Mouse (Mus musculus): ENCODE measurements at regions not wholly inside any gene's neighbourhood (a gene's known extent, or its start where the extent isn't known, plus 50 kb on each side); places are given as distances from the start of the nearest gene placed in this dataset.

GRCm38 (mm10) chr4:125266212-125266611 lies 138.6 kb upstream of the Zc3h12a start:
- DNase-seq (ENCODE audit: low spot score) (no peak), ATAC-seq (ENCODE audit: low read depth) (no peak)
- no peak overlapping the region for H3K9ac ChIP-seq (ENCODE audit: low read depth, low read length)
- 69% methylated on average over 1 of the region's 1 CpGs for WGBS
- no peak overlapping the region for H3K27ac ChIP-seq (replicated peaks; ENCODE audit: low read depth, low read length)
- H3K4me2 ChIP-seq (ENCODE audit: low read depth, low read length), result no peak overlapping the region
- no peaks in the 10 kb centered on the region for H3K4me1 ChIP-seq (ENCODE audit: control insufficient read depth, insufficient read depth, low read length)
- H3K36me3 ChIP-seq (ENCODE audit: control insufficient read depth, insufficient read depth, low read length), result no peaks in the 10 kb centered on the region
- H3K9me3 ChIP-seq (ENCODE audit: control insufficient read depth, low read length), result no peaks in the 10 kb centered on the region
- H3K4me3 ChIP-seq (ENCODE audit: low read depth, low read length), result no peak overlapping the region
- H3K27me3 ChIP-seq (replicated peaks; ENCODE audit: control insufficient read depth, insufficient read depth, low read length), result no peaks in the 10 kb centered on the region

- Histone ChIP-seq H3K27ac (replicated peaks; ENCODE audit: low read depth, low read length) (no peak overlapping the region), H3K4me1 (ENCODE audit: control insufficient read depth, insufficient read depth, low read length) (no peaks in the 10 kb centered on the region), H3K9ac (ENCODE audit: low read depth, low read length) (no peak overlapping the region), H3K4me2 (ENCODE audit: low read depth, low read length) (no peak overlapping the region), H3K4me3 (ENCODE audit: low read depth, low read length) (no peak overlapping the region), H3K36me3 (ENCODE audit: control insufficient read depth, insufficient read depth, low read length) (no peaks in the 10 kb centered on the region), H3K9me3 (ENCODE audit: control insufficient read depth, low read length) (no peaks in the 10 kb centered on the region), H3K27me3 (replicated peaks; ENCODE audit: control insufficient read depth, insufficient read depth, low read length) (no peaks in the 10 kb centered on the region)
- ATAC-seq (ENCODE audit: low read depth) (no peak), DNase-seq (ENCODE audit: low spot score) (no peak)
- 16% methylated on average over 5 of the region's 5 CpGs for WGBS
Measured at GRCm38 (mm10) chr4:125265575-125265974, 137.9 kb upstream of the Zc3h12a start.

GRCm38 (mm10) chr4:125265065-125265464 lies 137.4 kb upstream of the Zc3h12a start:
- no peak for DNase-seq (ENCODE audit: low spot score)
- no peaks in the 10 kb centered on the region for H3K27me3 ChIP-seq (replicated peaks; ENCODE audit: control insufficient read depth, insufficient read depth, low read length)
- WGBS, result 26% methylated on average over 7 of the region's 7 CpGs

GRCm38 (mm10) chr4:125261547-125261946 lies 133.9 kb upstream of the Zc3h12a start:
- DNase-seq (ENCODE audit: low spot score), result peak; percentile 9
- Histone ChIP-seq H3K4me2 (ENCODE audit: low read depth, low read length) (no peak overlapping the region), H3K9me3 (ENCODE audit: control insufficient read depth, low read length) (no peaks in the 10 kb centered on the region), H3K9ac (ENCODE audit: low read depth, low read length) (no peak overlapping the region), H3K36me3 (ENCODE audit: control insufficient read depth, insufficient read depth, low read length) (no peaks in the 10 kb centered on the region), H3K27ac (replicated peaks; ENCODE audit: low read depth, low read length) (no peak overlapping the region), H3K4me3 (ENCODE audit: low read depth, low read length) (no peak overlapping the region), H3K27me3 (replicated peaks; ENCODE audit: control insufficient read depth, insufficient read depth, low read length) (no peaks in the 10 kb centered on the region), H3K4me1 (ENCODE audit: control insufficient read depth, insufficient read depth, low read length) (no peaks in the 10 kb centered on the region)
- 55% methylated on average over 8 of the region's 8 CpGs for WGBS
- ATAC-seq (ENCODE audit: low read depth), result no peak

More at GRCm38 (mm10) chr4:125265065-125265464, 137.4 kb upstream of the Zc3h12a start:
- no peak for ATAC-seq (ENCODE audit: low read depth)
- Histone ChIP-seq H3K36me3 (ENCODE audit: control insufficient read depth, insufficient read depth, low read length) (no peaks in the 10 kb centered on the region), H3K9me3 (ENCODE audit: control insufficient read depth, low read length) (no peaks in the 10 kb centered on the region), H3K4me3 (ENCODE audit: low read depth, low read length) (no peak overlapping the region), H3K4me2 (ENCODE audit: low read depth, low read length) (no peak overlapping the region), H3K4me1 (ENCODE audit: control insufficient read depth, insufficient read depth, low read length) (no peaks in the 10 kb centered on the region), H3K27ac (replicated peaks; ENCODE audit: low read depth, low read length) (no peak overlapping the region), H3K9ac (ENCODE audit: low read depth, low read length) (no peak overlapping the region)

GRCm38 (mm10) chr4:125259306-125259705 lies 131.7 kb upstream of the Zc3h12a start:
- H3K4me1 ChIP-seq (ENCODE audit: control insufficient read depth, insufficient read depth, low read length), result no peaks in the 10 kb centered on the region
- no peak for ATAC-seq (ENCODE audit: low read depth)
- DNase-seq (ENCODE audit: low spot score), result no peak
- no peak overlapping the region for H3K9ac ChIP-seq (ENCODE audit: low read depth, low read length)
- no peak overlapping the region for H3K27ac ChIP-seq (replicated peaks; ENCODE audit: low read depth, low read length)
- no peaks in the 10 kb centered on the region for H3K9me3 ChIP-seq (ENCODE audit: control insufficient read depth, low read length)
- no peak overlapping the region for H3K4me2 ChIP-seq (ENCODE audit: low read depth, low read length)
- no peaks in the 10 kb centered on the region for H3K36me3 ChIP-seq (ENCODE audit: control insufficient read depth, insufficient read depth, low read length)
- no peak overlapping the region for H3K4me3 ChIP-seq (ENCODE audit: low read depth, low read length)
- whole genome bisulfite sequencing, result 54% methylated on average over 10 of the region's 10 CpGs
- no peaks in the 10 kb centered on the region for H3K27me3 ChIP-seq (replicated peaks; ENCODE audit: control insufficient read depth, insufficient read depth, low read length)

GRCm38 (mm10) chr4:125257916-125258315 lies 130.3 kb upstream of the Zc3h12a start:
- H3K4me2 ChIP-seq (ENCODE audit: low read depth, low read length), result no peak overlapping the region
- no peak for DNase-seq (ENCODE audit: low spot score)
- no peaks in the 10 kb centered on the region for H3K36me3 ChIP-seq (ENCODE audit: control insufficient read depth, insufficient read depth, low read length)
- H3K27me3 ChIP-seq (replicated peaks; ENCODE audit: control insufficient read depth, insufficient read depth, low read length), result no peaks in the 10 kb centered on the region
- H3K27ac ChIP-seq (replicated peaks; ENCODE audit: low read depth, low read length), result no peak overlapping the region
- 42% methylated on average over 6 of the region's 6 CpGs for WGBS
- no peak for ATAC-seq (ENCODE audit: low read depth)
- H3K9ac ChIP-seq (ENCODE audit: low read depth, low read length), result no peak overlapping the region
- H3K9me3 ChIP-seq (ENCODE audit: control insufficient read depth, low read length), result no peaks in the 10 kb centered on the region
- H3K4me1 ChIP-seq (ENCODE audit: control insufficient read depth, insufficient read depth, low read length), result no peaks in the 10 kb centered on the region
- H3K4me3 ChIP-seq (ENCODE audit: low read depth, low read length), result no peak overlapping the region

GRCm38 (mm10) chr4:125253161-125253560 lies 125.5 kb upstream of the Zc3h12a start:
- no peak overlapping the region for H3K4me2 ChIP-seq (ENCODE audit: low read depth, low read length)
- no peak for ATAC-seq (ENCODE audit: low read depth)
- H3K27ac ChIP-seq (replicated peaks; ENCODE audit: low read depth, low read length), result no peak overlapping the region
- H3K9me3 ChIP-seq (ENCODE audit: control insufficient read depth, low read length), result no peaks in the 10 kb centered on the region
- H3K27me3 ChIP-seq (replicated peaks; ENCODE audit: control insufficient read depth, insufficient read depth, low read length), result no peaks in the 10 kb centered on the region
- no peaks in the 10 kb centered on the region for H3K4me1 ChIP-seq (ENCODE audit: control insufficient read depth, insufficient read depth, low read length)
- 87% methylated on average over 3 of the region's 3 CpGs for WGBS
- no peak overlapping the region for H3K4me3 ChIP-seq (ENCODE audit: low read depth, low read length)
- no peaks in the 10 kb centered on the region for H3K36me3 ChIP-seq (ENCODE audit: control insufficient read depth, insufficient read depth, low read length)
- no peak for DNase-seq (ENCODE audit: low spot score)
- H3K9ac ChIP-seq (ENCODE audit: low read depth, low read length), result no peak overlapping the region

- Histone ChIP-seq H3K4me3 (ENCODE audit: low read depth, low read length) (no peak overlapping the region), H3K27ac (replicated peaks; ENCODE audit: low read depth, low read length) (no peak overlapping the region), H3K4me2 (ENCODE audit: low read depth, low read length) (no peak overlapping the region), H3K9ac (ENCODE audit: low read depth, low read length) (no peak overlapping the region), H3K36me3 (ENCODE audit: control insufficient read depth, insufficient read depth, low read length) (no peaks in the 10 kb centered on the region), H3K4me1 (ENCODE audit: control insufficient read depth, insufficient read depth, low read length) (no peaks in the 10 kb centered on the region), H3K27me3 (replicated peaks; ENCODE audit: control insufficient read depth, insufficient read depth, low read length) (no peaks in the 10 kb centered on the region), H3K9me3 (ENCODE audit: control insufficient read depth, low read length) (no peaks in the 10 kb centered on the region)
- 60% methylated on average over 8 of the region's 8 CpGs for WGBS
- DNase-seq (ENCODE audit: low spot score) (no peak), ATAC-seq (ENCODE audit: low read depth) (no peak)
Measured at GRCm38 (mm10) chr4:125252228-125252627, 124.6 kb upstream of the Zc3h12a start.

GRCm38 (mm10) chr4:125249061-125249460 lies 121.4 kb upstream of the Zc3h12a start:
- H3K9me3 ChIP-seq (ENCODE audit: control insufficient read depth, low read length), result no peaks in the 10 kb centered on the region
- no peaks in the 10 kb centered on the region for H3K4me1 ChIP-seq (ENCODE audit: control insufficient read depth, insufficient read depth, low read length)
- WGBS, result 66% methylated on average over 7 of the region's 7 CpGs
- H3K4me3 ChIP-seq (ENCODE audit: low read depth, low read length), result no peak overlapping the region
- ATAC-seq (ENCODE audit: low read depth) (no peak), DNase-seq (ENCODE audit: low spot score) (no peak)
- H3K36me3 ChIP-seq (ENCODE audit: control insufficient read depth, insufficient read depth, low read length), result no peaks in the 10 kb centered on the region
- no peak overlapping the region for H3K27ac ChIP-seq (replicated peaks; ENCODE audit: low read depth, low read length)
- H3K27me3 ChIP-seq (replicated peaks; ENCODE audit: control insufficient read depth, insufficient read depth, low read length), result no peaks in the 10 kb centered on the region
- H3K4me2 ChIP-seq (ENCODE audit: low read depth, low read length), result no peak overlapping the region
- no peak overlapping the region for H3K9ac ChIP-seq (ENCODE audit: low read depth, low read length)
